Mouse (Mus musculus) hindlimb bud, embryonic 11.5 days (tissue): ENCODE data around the gene Asdurf.
"Not testable (repeated sequence)": the region's sequence is repeated elsewhere in the genome, so short reads cannot be mapped to it uniquely, and the experiment has no call there.

Source experiments
- DNase-seq: peaks from one replicate; pipeline ENCODE4 v3.0.0-alpha.2; 2012; ENCODE audit warnings: low read depth, low spot score; ENCODE audit errors: extremely low spot score

Asdurf gene

DNA sequence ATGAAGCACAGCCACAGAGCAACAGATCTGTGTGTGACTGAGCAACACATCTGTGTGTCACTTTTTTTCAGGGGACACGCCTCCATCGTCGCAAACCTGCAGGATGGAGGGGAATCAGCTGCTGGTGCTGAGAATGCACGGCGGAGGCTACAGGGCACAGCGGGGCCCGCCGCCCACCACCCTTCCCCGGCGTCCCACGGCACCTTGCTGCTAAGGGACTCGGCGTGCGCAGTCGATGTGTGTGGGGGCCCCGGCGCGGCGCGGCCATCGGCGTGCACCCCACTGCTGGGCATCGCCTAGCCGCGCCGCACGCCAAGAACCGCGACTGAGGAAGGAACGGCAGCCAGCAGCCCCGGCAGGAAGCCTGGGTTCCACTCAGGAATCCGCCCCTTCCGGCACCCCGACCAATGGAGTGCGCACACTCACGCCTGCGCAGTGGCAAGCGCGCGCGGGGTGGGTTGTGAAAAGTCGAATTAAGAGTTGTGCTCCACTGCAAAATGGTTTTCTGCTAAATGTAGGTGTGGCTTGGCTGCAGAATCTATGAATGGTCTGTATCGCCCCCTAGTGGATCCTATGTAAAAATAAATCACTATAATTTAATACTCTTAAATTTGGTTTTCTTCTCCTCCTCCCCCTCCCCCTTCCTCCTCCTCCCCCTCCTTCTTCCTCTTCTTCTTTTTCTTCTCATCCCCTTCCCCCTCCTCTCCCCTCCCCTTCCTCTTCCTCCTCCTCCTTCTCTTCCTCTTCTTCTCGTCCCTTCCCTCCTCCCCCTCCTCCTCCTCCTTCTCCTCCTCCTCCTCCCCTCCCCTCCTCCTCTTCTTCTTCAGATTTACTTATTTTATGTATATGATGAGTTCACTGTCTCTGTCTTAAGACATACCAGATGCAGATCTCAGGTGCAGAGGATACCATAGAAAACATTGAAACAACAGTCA, at the start of gene Asdurf, which contains the start of the genes Gm28551 and Asnsd1:
Gene Asdurf, minus strand, starts transcription at position 293 of the 935 bp plus-strand sequence.
Gene Gm28551, minus strand, starts transcription at position 341 of the 935 bp plus-strand sequence.
Gene Asnsd1, minus strand, starts transcription at position 426 of the 935 bp plus-strand sequence.
- DNase-seq = peak; percentile 52

DNA sequence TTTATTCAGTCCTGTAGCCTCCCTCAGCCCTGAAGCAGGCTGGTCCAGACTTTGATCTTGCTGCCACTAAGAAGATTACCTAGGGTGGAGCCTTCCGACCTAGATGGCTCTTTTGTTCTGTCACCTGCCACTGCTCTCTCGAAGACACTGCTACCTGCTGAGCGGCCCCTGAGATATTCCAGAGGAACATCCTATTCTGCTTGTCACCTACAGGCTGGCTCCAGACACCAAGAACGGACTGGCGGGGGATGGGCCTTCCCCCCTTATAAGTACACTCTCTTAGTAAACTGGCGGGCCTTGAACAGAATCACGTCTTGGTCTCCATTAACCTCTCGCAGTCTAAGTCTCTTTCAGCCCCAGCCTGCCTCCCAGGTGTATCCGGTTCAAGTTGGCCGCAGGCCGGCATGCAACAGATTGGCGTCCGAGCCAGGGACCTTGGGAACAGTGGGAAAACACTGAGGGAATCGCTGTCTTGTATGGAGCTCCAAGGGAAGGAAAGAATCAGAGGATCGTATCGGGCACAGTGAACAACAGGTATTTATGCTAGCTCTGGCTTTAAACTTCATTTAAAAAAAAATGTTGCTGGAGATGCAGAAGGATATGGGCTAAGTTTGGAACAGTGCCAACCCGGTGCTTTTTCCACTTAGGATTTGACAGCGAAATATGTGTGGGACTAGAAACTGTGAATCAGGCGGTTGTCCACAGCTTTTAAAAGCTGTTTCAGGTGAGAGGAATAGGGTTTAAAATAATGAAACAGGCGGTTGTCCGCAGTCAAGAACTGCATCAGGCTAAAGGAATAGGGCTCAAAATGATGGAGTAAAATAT, 41.7 kb upstream of the Asdurf start:
- not testable (repeated sequence) for DNase-seq

DNA sequence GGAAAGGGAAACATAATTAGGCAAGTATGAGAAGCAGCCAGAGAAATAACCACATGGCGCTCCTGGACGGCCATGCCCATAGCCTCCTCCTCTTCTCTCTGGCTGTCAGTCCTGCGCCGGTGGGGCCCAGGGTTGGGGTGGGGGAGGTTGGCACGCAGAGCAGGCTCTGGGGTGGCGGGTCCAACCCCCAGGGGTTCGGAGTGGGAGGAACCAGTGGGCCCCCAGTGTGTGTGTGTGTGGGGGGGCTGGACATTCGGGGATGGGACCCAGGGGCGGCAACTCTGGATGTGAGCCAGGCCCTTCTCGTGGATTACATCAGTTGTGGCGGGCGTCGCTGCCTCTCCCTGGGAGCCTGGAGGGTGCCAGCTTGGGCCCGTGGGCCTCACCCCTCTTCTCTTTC, 36.3 kb upstream of the Asdurf start:
- no peak for DNase-seq

DNA sequence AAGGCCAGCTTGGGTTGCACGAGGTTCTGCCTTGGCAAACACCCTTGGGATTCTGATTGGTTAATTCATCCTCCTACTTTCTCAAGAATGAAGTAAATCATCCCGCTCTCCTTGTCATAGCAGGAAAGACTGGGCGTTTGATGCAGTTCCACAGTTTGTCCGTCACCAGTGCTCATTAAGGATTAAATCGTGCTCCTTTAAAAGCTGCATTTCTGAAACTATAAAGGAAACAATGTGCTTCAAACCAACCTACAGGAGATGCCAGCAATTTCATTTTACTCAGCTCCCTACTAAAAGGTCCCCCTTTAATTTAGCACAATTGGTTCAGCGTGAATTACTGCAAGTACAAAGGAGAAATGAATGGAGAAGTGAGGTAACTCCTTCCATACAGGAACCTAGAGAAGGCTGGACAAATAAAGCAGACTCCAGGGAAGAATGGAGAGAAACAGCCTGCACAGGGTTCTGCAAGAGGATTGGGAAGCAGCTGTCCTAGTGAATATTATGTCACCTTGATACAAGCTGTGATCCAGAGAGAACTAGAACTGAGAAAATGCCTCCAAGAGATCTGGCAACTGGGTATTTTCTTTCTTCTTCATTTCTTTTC, 31.8 kb upstream of the Asdurf start:
- DNase-seq = no peak

GRCm38 (mm10) chr1:53377731-53378130, 25.3 kb upstream of the Asdurf start:
- no peak for DNase-seq

DNA sequence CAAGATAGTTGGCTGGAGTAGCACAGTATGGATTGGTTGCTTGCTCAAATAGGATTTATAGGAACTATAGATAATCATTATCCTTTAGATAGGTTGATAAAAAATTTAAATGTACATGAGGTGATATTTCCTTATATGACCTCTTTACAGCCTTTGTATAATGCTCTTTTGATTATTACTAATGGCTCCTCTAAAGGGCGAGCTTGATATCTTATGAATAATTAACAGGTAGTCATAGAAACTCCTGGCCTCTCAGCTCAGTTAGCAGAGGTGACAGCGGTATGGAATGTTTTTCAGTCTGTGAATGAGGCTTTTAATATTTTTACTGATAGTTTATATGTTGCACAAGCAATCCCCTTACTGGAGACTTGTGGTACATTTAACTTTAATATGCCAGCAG, 23.5 kb upstream of the Asdurf start:
- DNase-seq = not testable (repeated sequence)

GRCm38 (mm10) chr1:53358988-53359387, 6.6 kb upstream of the Asdurf start:
- no peak for DNase-seq

- no peak for DNase-seq
These were observed 11.3 kb downstream of the Asdurf start for GRCm38 (mm10) chr1:53341071-53341470.

- DNase-seq = not testable (repeated sequence)
These were observed 15.0 kb downstream of the Asdurf start for GRCm38 (mm10) chr1:53337403-53337802.

DNA sequence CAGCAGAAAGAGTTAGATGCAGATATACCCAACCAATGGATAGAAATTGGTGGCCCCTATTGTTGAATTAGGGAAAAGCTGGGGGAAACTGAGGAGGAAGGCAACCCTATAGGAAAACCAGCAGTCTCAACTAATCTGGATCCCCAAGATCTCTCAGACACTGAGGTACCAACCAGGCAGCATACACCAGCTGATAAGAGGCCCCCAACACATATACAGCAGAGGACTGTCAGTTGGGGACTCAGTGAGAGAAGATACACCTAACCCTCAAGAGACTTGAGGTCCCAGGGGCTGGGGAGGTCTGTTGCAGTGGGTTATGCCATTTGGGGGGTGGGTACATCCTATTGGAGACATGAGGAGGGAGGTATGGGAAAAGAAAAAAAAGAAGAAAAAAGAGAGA, 17.0 kb downstream of the Asdurf start:
- no peak for DNase-seq

- DNase-seq = not testable (repeated sequence)
These were observed 18.9 kb downstream of the Asdurf start for GRCm38 (mm10) chr1:53333527-53333926.

DNA sequence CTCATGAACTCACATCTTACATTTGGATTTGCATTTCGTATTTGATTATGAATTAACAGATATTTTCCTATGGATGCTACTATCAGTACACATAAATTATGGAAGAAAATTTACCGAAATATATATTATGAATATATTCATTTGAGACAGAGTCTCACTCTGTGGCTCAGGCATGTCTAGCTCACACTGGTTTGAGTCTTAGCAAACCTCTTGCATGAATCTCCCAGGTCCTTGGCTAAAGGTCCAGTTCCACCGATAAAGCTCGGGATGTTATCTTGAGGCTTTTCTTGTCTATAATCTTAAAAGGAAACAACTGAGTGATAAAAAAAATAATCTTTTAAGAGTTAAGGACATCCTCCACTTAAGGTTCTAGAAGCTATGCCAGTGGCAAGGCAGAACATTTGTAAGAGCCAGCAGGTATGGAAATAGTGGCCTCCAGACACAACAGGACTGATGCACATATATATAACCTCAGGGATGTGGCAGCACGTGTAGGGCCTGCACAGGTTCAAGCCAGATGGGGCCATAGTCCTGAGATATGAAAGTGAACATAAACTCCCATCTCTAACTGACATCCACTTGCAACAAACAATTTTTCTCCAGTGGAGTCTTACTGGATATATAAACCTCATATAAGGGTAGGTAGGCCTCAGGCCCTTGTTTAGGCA, 27.5 kb downstream of the Asdurf start:
- no peak for DNase-seq

DNA sequence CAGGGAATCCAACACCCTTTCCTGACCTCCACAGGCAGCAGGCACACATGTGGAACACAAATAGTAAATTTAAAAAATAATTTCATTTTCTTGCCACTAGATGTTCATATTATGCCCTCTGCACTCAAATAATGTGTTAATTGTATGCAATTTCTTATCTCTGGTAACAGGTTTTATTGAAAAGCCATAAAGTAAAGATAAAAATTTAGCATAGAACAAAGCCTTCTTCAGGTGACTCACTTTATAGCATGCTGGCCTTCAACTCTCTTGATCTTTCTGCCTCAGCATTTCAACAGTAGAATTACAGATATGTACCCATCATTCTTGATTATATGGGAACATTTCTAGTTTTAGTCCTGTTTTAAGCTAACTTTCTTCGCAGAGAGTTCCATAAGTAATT, 28.1 kb downstream of the Asdurf start:
- DNase-seq = no peak

GRCm38 (mm10) chr1:53323254-53323653, 29.2 kb downstream of the Asdurf start:
- DNase-seq = no peak

GRCm38 (mm10) chr1:53321662-53322344, 30.6 kb downstream of the Asdurf start:
- no peak for DNase-seq

- DNase-seq = peak; percentile 87
These were observed 39.1 kb downstream of the Asdurf start, which contains the start of gene Osgepl1 for GRCm38 (mm10) chr1:53312989-53313967. Gene Osgepl1, plus strand, starts transcription at chr1:53313624.

- no peak for DNase-seq
These were observed 51.9 kb downstream of the Asdurf start for GRCm38 (mm10) chr1:53300506-53300905.
